Mouse (Mus musculus): ENCODE results near the gene Ntrk2.

Ntrk2 gene

DNA sequence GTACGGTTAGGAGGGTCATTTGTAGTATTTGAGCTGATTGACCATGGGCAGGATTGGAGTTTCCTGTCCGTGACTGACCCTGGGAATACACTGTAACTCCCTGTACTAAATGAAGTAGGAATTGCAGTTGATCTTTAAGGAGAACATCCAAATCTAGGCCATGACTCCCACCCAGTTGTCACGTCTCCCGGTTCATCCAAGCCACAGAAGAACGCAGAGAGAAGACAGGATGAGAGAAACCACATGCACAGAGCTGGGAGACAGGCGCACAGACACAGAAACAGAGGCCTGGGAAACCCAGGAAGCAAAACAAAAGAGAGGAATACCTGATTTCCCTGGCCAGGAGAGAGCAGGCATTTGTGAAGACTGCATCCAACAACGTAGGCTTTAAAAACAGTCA is 117.1 kb downstream of the Ntrk2 start:
- DNase-seq (ENCODE audit: low read depth, low spot score), result no peak

DNA sequence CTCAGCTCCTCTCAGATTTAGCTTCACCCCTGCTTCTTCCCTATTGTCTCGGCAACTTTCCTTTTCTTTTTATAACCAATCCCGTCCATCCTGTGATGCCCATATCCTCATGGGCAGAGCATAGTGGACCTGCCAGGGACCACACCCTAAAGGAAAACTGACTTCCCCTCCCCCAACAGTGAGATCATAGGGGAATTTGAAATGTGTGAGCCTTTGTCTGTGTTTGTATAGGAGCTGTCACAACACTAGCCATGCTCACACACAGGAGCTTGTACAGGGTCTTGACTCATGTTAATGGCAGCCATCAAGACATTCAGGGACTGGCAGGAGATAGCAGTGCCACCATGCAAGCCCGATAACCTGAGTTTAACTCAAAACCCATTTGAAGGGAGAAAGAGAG is 118.1 kb downstream of the Ntrk2 start:
- no peak for DNase-seq (ENCODE audit: low read depth, low spot score)

DNA sequence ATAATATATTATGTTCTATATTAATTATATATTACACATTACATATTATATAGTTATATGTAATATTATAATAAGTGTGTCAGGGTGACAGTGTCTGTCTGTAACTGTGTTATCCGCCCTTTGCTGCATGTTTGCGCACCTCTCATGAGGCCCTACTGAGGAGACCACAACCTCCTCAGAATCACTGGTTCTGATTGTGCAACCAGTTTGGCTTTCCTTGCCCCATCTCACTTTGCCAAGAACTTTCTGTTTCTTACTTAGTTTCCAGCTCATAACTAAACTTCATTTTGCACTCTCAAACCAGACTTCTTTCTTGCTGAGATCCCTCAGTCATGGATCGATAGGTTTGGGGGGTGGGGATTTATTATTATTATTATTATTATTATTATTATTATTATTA is 120.8 kb downstream of the Ntrk2 start:
- no peak for DNase-seq (ENCODE audit: low read depth, low spot score)

DNA sequence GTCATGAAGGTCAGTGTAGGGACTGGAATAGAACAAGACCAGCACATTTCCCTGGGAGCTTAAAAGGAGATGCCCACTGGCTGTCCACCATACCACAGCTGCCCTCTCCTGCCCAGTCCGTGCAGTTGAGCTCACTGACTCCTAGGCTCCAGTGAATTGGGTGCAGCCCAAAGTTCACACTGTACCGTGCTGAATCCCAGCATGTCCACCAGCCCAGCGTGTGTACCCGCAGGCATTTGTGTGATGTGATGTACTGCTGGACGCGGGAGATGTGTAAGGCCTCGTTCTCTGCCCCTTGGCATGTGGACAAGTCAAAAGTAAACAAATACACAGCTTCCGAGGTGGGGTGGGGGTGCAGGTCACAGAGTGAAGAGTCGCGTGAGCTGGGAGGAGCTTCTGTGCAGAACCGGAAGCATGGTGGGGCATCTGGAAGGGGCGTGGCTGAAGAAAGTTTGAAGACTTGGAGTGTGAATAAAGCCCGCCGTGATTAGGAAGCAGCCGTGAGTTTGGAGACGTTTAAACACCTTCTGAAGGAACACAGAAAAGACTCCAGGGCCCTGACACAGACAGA is 121.4 kb downstream of the Ntrk2 start:
- DNase-seq (ENCODE audit: low read depth, low spot score), result no peak

DNA sequence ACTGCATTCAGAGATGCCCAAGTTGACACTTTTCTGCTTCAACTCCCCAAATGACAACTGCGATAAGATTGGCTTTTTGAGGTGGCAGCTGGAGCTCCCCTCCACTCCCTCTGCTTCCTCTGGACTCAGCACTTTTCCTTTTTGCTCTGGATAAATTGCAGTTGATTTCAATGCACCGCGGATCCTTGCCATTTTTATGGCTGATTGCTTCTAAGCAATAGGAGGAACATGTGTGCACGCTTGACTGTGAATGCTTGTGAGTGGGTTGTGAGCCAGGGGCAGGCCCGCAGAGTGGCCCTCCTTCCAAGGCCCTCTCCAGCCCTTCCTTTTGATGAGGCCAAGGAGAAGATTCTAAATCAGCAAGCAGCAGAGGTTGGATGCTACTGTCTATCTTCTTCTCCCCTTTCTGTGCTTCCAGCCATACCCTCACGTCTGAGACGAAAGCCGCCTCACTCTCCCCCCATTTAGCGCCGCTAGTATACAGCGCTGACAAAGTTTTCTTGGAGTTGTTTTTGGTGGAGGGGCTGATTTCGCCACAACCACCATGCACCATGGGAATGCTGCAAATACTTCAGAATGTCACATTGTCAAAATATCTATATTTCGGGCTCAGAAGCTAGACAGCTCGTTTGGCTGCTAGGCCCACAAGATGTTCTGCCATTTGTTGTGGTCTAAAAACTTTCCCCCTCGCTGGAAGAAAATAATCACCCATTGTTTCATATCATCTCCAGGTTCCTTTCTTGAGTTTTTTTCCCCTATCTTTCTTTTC is 122.5 kb downstream of the Ntrk2 start:
- no peak for DNase-seq (ENCODE audit: low read depth, low spot score)

DNA sequence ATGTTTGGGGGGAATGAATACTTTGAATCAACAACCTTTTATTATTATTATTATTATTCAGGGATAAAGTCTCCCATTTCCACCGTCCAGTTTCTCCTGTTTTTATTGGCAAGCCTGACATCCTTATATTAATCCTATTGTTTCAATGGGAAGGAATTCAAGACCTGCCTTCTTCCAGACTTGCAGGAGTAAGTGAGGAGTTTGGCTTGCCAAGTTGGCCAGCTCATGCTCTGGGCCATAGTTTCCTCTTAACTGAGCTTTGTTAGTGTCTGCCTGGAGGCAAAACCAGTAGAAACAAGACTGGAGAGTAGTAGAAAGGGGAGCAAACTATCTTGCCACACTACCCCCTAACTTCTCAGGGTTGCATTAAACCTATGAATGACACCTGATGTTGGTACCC is 123.8 kb downstream of the Ntrk2 start:
- no peak for DNase-seq (ENCODE audit: low read depth, low spot score)

DNA sequence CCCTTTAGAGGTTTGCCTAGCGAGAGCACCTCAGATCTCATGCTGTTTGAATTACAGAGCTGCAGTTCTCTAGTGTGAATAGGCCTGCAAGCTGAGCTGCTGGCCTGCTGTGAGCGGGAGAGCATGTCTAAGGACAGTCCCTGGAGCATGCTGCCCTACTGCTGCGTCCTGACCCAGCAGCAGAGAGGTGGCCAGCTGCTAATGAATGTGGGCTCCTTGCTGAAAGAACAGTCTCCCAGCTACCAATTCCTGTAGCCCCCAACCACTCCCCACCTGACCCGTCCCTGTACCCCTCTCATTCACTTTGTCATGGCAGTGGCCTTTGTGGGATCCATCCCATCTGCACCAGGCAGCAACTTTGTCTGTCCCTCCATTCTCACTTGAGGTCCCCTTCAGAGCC is 126.8 kb downstream of the Ntrk2 start:
- DNase-seq (ENCODE audit: low read depth, low spot score), result no peak

DNA sequence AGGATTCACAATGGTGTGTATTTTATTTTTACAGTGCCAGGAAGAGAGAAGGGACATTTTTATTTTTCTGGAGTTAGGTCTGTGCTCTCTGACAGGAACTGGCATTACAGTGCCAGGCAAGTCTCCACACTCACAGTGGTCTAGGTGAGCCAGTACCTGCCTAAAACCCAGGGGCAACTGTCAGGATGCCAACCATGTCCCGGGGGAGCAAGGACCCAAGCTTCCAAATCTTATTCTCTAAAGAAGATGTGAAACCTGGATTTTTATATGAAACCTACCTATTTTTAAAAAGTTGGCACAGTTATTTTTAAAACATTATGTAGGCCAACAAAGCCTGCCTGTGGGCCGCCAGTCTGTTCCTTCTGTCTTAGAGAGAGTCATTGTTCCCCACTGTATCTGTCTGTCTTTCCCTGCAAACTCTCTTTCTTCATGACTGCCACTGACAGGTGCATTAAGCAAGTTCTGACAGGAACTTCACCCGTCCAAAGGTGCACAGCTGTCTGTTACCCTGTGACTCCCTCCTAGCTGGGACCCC is 128.3 kb downstream of the Ntrk2 start:
- no peak for DNase-seq (ENCODE audit: low read depth, low spot score)

DNA sequence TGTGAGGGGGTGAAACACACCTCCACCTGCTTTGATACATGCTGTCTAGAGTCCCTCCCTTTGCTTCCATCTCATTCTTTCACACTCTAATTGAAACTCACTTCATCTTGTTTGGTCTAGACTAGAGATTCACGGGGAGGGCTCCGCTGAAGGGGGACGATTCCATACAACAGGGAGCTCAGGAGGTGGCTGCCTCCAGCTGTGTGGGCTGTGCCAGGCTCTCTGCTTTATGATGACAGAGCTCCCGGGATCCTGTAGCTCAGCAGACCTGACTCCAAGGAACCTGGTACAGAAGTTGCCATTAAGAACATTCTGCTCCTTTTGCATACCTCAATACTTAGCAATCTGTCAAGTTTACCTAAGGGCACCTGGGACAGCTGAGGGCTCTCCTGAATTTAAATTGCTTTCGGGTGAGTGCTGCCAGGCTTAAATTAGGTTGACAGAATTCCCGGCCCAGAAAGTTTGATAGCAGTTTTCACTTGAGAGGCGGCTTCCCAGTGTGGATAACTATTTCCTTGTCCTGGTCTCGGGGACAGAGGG is 129.7 kb downstream of the Ntrk2 start:
- no peak for DNase-seq (ENCODE audit: low read depth, low spot score)

DNA sequence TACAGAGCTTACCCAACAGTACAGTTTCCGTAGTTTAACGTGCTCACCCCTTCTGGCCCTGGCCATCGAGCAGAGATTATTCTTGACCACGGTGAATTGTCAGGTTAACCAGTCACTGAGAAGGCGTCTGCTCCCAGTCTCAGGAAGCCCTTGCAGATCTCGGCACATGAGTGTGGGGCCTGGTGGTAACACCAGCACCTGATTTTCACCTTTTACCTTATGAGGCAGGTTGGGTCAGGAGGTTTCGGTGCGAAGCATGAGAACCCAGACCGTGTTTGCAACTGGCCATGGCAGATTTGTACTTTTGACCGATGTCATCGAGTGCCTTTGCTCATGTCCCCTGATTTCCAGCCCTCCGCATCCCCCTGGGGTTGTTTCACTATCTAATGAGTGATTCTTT is 131.5 kb downstream of the Ntrk2 start:
- DNase-seq (ENCODE audit: low read depth, low spot score), result no peak

DNA sequence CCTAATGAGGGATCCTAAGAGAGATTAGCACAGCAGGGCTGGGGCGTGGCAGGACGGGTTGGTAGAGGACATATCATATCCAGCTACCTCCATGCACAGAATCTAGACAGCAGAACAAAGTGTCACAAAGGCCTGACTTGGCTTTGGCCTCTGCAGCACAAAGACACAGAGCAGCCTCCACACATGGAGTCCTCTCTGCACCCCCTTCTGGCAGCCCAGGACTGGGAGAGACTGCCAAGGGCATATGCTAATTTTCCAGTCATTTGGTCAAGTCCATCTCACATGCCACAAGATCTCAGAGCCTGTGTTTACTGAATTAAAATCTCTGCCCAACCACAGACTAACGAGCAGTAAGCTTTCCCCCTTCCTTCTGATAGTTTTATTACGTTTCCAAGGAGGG is 132.1 kb downstream of the Ntrk2 start:
- DNase-seq (ENCODE audit: low read depth, low spot score), result no peak

DNA sequence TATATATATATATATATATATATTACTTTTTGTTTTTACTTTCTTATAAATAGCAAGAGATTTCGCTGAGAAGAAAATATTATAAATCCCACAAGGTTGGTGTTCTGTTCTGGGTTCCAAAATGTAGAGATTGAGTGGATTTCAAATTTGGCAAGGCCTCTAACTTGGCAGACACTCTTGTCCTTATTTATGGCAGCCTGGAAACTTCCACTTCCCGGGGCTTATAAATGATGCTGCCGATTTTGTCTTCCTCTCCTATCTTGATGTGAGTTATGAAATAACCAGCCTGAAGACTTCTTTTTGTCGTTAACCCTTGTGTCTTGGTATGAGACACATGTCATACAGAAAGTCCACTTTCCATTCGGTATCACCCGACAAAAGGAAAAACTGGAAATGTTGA is 133.8 kb downstream of the Ntrk2 start:
- DNase-seq (ENCODE audit: low read depth, low spot score), result no peak

DNA sequence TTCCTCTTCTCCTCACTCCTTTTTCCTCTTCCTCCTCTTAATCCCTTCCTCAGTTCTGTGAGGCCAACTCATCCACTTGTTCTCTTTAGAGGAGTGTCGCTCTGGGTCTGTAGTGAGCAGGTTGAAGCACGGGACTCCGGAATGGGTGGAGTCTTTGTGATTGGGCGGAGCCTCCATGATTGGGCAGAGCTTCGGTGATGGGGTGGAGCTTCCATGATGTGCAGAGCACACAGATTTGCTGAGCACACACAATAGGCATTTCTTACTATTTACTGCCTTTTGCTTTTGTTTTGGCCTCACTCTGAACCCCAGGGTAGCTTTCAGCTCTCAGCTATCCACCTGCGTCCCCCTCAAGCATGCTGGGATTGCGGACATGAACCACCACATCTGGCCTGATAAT is 134.4 kb downstream of the Ntrk2 start:
- DNase-seq (ENCODE audit: low read depth, low spot score), result no peak

DNA sequence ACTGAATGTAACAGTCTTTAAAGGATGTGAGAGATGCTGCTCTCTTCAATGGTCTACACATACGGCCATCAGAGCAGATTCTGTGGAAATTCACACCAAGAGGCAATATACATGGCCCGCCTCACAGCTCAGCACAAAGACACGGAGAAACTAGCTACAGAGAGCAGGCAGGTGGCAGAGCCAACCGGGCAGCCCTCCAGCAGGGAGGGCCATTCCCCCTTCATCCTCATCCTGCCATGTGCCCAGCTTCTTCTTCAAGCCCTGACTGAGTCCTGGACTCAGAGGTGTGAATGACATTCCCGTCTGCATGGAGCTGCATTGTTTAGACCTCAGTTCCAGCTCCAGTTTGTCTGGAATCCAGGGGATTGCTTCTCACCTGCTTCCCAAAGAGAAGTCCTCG is 139.4 kb downstream of the Ntrk2 start:
- DNase-seq (ENCODE audit: low read depth, low spot score), result no peak

DNA sequence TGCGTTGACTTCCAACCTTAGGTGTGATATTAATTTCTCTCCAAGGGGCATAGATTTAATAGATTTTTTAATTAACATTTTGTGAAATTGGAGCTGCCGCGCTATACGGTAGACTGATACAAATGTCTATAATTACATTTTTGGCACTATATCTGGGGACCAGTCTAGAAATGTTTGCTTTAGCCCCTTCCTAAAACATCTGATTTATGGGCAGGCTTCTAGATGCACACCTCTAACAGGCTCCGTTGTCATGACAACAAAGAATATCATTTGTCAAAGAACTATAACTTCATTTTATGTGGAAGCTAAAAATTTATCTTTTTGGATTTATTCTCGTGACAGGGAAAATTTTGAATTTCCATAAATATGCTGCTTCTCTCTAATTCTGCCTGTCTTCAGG is 140.2 kb downstream of the Ntrk2 start:
- DNase-seq (ENCODE audit: low read depth, low spot score), result no peak

DNA sequence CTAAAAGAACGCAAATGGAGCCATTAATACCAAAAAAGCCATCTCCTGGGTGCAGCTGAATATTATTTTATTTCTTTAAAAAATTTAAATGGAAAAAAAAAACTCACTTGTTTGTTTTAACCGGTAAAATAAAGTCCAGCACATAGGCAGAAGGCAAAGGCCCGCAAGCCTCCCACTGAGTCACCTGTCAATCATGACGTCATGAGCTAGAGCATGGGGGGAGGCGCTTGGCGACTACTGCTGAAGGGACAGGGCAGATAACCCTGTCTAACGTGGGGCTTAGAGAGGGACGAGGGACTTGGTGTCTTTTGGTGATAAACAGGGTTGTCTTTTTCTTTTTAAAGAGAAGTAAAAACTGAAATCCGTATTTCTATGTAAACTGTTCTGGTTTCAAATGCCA is 140.7 kb downstream of the Ntrk2 start:
- DNase-seq (ENCODE audit: low read depth, low spot score), result no peak

DNA sequence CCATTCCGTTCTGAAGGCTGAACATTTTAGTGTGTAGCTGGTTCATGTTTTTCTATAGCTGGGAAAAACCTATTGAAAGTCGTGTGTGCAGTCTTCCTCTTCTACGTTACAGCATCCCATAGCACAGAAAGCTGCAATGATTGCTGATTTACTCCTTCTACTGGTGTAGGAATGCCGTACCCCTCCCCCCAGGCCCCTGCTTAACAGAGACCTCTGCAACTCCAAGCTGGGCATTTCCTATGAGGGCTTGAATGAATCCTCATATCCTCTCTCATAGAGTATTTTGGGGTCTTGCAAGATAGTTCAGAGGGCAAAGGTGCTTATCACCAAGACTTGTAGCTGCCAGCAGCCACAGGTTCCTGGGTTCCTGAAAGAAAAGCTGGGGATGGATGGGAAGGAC is 148.0 kb downstream of the Ntrk2 start:
- DNase-seq (ENCODE audit: low read depth, low spot score), result no peak

DNA sequence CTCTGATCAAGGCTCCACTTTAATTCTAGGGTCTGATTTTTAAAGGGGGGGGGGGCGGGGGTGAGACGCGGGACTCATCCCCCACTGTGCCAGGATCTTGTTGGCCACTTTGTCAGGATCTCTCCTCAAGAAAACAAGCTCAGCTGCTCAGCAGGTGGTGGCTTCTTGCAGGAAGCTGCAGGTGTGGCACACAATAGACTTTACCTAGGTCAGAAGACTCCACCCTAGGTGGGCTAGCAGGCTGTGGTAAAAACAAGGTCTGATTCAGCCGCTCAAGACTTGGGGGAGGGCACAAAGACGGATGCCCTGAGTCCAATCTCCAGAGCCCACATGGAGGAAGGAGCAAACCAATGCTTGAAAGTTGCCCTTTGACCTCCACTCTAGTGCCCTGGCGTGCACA is 148.4 kb downstream of the Ntrk2 start:
- DNase-seq (ENCODE audit: low read depth, low spot score), result no peak

DNA sequence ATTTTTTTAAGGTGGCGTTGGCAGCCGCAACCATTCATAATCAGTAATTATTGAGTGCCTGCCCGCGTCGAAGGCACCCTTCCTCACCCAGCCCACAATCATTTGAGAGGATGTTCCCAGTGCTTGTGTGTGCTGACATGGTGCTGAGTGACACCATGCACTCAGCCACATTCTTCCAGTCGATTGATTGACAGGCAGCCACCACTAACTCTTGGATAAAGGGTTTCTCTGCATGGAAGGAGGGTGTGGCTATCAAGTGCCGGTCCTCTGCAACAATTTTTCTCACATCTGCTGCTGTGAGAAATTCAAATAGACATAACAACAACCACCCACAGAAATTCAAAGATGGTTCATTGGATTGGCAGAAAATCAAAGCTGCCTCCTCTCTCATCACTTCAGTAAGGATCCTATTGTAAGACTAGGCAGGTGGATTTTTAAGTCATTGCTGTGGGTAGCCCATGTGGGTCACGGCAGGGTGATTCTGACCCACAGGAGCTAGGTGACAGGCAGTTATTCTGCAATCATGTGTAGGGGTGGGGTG is 148.9 kb downstream of the Ntrk2 start:
- no peak for DNase-seq (ENCODE audit: low read depth, low spot score)

DNA sequence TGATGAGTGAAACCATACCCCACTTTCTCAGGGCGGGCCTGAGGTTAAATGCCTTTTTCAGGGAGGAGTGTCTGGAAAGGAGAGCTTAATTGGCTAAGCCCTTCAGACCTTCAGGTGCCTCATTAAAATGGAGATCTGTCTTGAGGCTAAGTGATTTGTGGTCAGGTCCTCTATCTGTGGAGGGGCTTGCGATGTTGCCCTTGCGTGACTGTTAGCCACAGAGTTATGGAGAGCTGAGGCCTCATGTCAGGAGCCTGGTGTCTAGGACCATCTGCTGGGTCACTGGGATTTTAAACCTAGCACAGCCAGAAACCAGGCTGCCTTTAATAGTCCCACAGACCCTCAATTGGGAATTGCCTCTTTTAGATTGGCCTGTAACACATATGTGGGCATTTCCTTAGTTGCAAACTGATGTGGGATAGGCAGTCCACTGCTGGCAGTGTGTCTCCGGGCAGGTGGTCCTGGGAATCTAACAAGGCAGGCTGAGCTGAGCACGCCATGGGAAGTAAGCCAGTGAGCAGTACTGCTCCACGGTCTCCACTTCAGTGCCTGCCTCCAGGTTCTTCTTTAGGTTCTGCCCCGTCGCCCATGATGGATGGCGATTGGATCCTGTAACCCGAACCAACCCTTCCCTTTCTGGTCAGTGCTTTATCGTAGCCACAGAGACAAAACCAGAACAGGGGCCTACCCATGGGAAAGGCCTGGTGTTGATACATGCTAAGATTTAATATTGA is 152.0 kb downstream of the Ntrk2 start:
- DNase-seq (ENCODE audit: low read depth, low spot score), result no peak

DNA sequence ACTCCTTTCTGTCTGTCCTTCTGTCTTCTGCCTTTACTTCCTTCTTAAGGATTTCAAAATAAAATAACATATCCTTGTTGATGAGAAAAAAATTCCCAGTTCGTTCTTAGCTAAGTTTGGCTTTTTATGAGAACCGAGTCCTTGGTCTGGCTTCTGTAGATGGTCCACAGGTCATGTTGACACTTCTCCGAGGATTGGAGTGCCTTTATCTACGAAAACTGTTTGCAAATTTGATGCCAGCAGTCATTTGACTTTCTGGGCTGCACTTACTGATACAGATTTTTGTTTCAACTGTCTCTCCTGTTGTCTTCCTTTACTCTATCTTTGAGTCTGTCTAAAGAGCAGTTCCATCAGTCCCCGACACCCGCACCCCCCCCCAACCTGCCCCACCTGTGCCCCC is 154.0 kb downstream of the Ntrk2 start:
- no peak for DNase-seq (ENCODE audit: low read depth, low spot score)

DNA sequence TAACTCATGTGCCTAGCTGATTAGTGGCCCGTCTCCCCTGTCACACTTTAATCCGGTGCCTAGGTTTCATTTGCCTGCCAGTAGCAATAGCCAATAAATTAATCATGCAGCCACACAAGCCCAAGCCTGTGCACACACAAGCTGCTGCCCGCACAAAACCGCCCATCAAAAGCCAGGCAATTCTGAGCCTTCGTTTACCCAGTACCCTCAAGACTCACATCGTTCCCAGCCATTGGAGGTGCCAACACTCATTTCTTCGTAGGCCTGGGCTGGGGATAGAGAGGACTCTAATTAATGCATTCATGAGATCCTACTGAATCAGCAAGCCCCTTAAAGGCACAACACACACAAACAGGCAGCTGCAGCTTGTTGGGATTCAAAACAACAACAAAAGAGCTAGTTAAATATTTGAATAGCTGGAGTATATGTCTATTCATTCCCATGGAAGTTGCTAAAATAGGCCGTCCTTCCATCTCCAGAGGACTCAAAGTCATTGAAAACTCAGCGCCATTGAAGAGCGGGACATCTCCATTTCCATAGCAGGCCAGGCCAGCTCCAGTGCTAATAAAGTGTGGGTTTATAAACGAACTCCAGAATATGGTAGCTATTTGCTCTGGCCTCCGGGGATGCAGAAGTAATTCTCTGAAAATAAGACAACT is 158.5 kb downstream of the Ntrk2 start:
- no peak for DNase-seq (ENCODE audit: low read depth, low spot score)
